ENCODE assay signal across 8 mouse cellular contexts in genomic region chr3:100462235-100463083, GRCm38 (mm10). TPM values are rescaled to one million over a fixed set of nuclear protein-coding genes. Genes with fewer than 3 reads are reported as not detected.
DNase-seq lines count a peak whose midpoint lies in the region; ATAC-seq and TF ChIP-seq lines count a peak whose summit lies in the region.

No protein-coding gene starts in this region.

- no peaks in the 10 kb centered on the region for H3K36me3 ChIP-seq in intestine, postnatal 0 days (ENCODE audit: control insufficient read depth, insufficient read depth)
- H3K36me3 ChIP-seq in midbrain, embryonic 13.5 days = no peaks in the 10 kb centered on the region
- H3K36me3 ChIP-seq in liver, embryonic 12.5 days = peaks cover 16% of the 10 kb centered on the region

- no peak overlapping the region for H3K27ac ChIP-seq in intestine, postnatal 0 days (ENCODE audit: low read depth, low read length)
- H3K27ac ChIP-seq in midbrain, embryonic 13.5 days = peak overlapping the region; percentile 47
- H3K27ac ChIP-seq in liver, embryonic 12.5 days = no peak overlapping the region

- intact Hi-C loops in gastrocnemius, postnatal 14 days (cut with DNase I; ENCODE audit: low total_unique reads) = no loop called here

- H3K4me3 ChIP-seq in intestine, postnatal 0 days (ENCODE audit: low read depth, low read length) = no peak overlapping the region
- no peak overlapping the region for H3K4me3 ChIP-seq in midbrain, embryonic 13.5 days (replicated peaks)
- H3K4me3 ChIP-seq in liver, embryonic 12.5 days = no peak overlapping the region

- no peaks in the 10 kb centered on the region for H3K9me3 ChIP-seq in intestine, postnatal 0 days (ENCODE audit: control insufficient read depth)
- no peaks in the 10 kb centered on the region for H3K9me3 ChIP-seq in midbrain, embryonic 13.5 days
- H3K9me3 ChIP-seq in liver, embryonic 12.5 days (replicated peaks) = no peaks in the 10 kb centered on the region

- no peak overlapping the region for H3K9ac ChIP-seq in intestine, postnatal 0 days (ENCODE audit: low read depth, low read length)
- no peak overlapping the region for H3K9ac ChIP-seq in midbrain, embryonic 13.5 days (replicated peaks)
- no peak overlapping the region for H3K9ac ChIP-seq in liver, embryonic 12.5 days

- no peak overlapping the region for H3K4me2 ChIP-seq in intestine, postnatal 0 days (replicated peaks; ENCODE audit: low read depth)
- no peak overlapping the region; the same call in 1 of the 2 replicates for H3K4me2 ChIP-seq in midbrain, embryonic 13.5 days (replicated peaks)
- H3K4me2 ChIP-seq in liver, embryonic 12.5 days = no peak overlapping the region

- no peaks in the 10 kb centered on the region for H3K27me3 ChIP-seq in intestine, postnatal 0 days (replicated peaks; ENCODE audit: control insufficient read depth, insufficient read depth, low read length)
- no peaks in the 10 kb centered on the region for H3K27me3 ChIP-seq in midbrain, embryonic 13.5 days
- H3K27me3 ChIP-seq in liver, embryonic 12.5 days (replicated peaks) = no peaks in the 10 kb centered on the region

- ATAC-seq in erythroblast, adult 5-6 weeks (replicated peaks; ENCODE audit: low FRiP score, poor library complexity, severe bottlenecking) = 0 out of 2 replicates have a peak, but pooled peaks have one; percentile 8
- ATAC-seq in intestine, postnatal 0 days = peak; percentile 55
- ATAC-seq in midbrain, embryonic 13.5 days = peak; percentile 72
- no peak for ATAC-seq in liver, embryonic 12.5 days

- peak; percentile 27 for DNase-seq in gastrocnemius, postnatal 10 days
- DNase-seq in gastrocnemius, postnatal 14 days = no peak
- no peak for DNase-seq in embryo, embryonic 10 days (ENCODE audit: low spot score)
- no peak for DNase-seq in heart, adult 18-20 months

- TF ChIP-seq CTCF in intestine, postnatal 0 days (IDR thresholded peaks at IDR 0.05; ENCODE audit: low read depth) = no peak

- H3K4me1 ChIP-seq in intestine, postnatal 0 days (replicated peaks; ENCODE audit: control insufficient read depth, insufficient read depth, low read length) = no peaks in the 10 kb centered on the region
- peaks cover 21% of the 10 kb centered on the region for H3K4me1 ChIP-seq in midbrain, embryonic 13.5 days (replicated peaks)
- H3K4me1 ChIP-seq in liver, embryonic 12.5 days = peaks cover 13% of the 10 kb centered on the region; the same call in 1 of the 2 replicates

- 53% methylated on average over 8 of the region's 8 CpGs for WGBS in intestine, postnatal 0 days
- WGBS in midbrain, embryonic 13.5 days = 34% methylated on average over 8 of the region's 8 CpGs
- 71% methylated on average over 8 of the region's 8 CpGs for WGBS in liver, embryonic 12.5 days (ENCODE audit: insufficient replicate concordance)

RNA-seq across cellular contexts. Expression of gene Tent5c, which starts 26.7 kb away (rescaled TPM):
- 1 to 10 TPM; 6.0 to 8.8 TPM for total RNA-seq in gastrocnemius, postnatal 10 days (2021)
- total RNA-seq in gastrocnemius, postnatal 14 days (2021) = 1 to 10 TPM; 5.4 to 5.6 TPM
- total RNA-seq in erythroblast, adult 5-6 weeks (2015; ENCODE audit: low replicate concordance) = 608 and 670 TPM in 2 replicates
- total RNA-seq in erythroblast, adult 5-6 weeks (2017; ENCODE audit: low replicate concordance) = 1,090 and 1,183 TPM in 2 replicates
- polyA plus RNA-seq in intestine, postnatal 0 days (2015; fragmentation: Nextera tagmentation; extraction: Ambion mirVana) = 1.8 TPM in 2 replicates
- 3.9 and 4.8 TPM in 2 replicates for polyA plus RNA-seq in midbrain, embryonic 13.5 days (2015; fragmentation: Nextera tagmentation; extraction: Ambion mirVana)
- 10 to 100 TPM; 24.2 to 25.7 TPM for total RNA-seq in heart, adult 18-20 months (2021)
- polyA plus RNA-seq in liver, embryonic 12.5 days (2016; fragmentation: Nextera tagmentation; extraction: Ambion mirVana) = 59.8 and 63.3 TPM in 2 replicates

Comparison
In these comparisons a context has a peak if more than half of its experiments do, and no peak if none do; other contexts are left out.
1. RNA of gene Tent5c, which starts 26.7 kb away (total RNA-seq): 608 to 1,183 TPM in erythroblast, adult 5-6 weeks; 24.2 to 25.7 TPM in heart, adult 18-20 months, 6.0 to 8.8 TPM in gastrocnemius, postnatal 10 days and 5.4 to 5.6 TPM in gastrocnemius, postnatal 14 days; every median in the first group is over 10 times any median in the second.